Mouse (Mus musculus) left cerebral cortex, postnatal 4 days (tissue): ENCODE results near the gene Gm21870. TPM values are rescaled to one million over a fixed set of nuclear protein-coding genes. Genes with fewer than 3 reads are reported as not detected.
"Not testable (repeated sequence)": the region's sequence is repeated elsewhere in the genome, so short reads cannot be mapped to it uniquely, and the experiment has no call there.

Experiments used
- DNase-seq: peaks from one replicate; pipeline ENCODE4 v3.0.0-alpha.2; 2022
- intact Hi-C: fragments of 180-260 bp; cut with DNase I; formaldehyde crosslinking; loops from one replicate; pipeline ENCODE4 v1.15.1; 2025
- total RNA-seq, 2 experiments: library from RNA; stranded (reverse); gene quantifications; 2 replicates each; pipeline ENCODE4 v1.2.3; 2021

Gene Gm21870
- not detected for total RNA-seq

DNA sequence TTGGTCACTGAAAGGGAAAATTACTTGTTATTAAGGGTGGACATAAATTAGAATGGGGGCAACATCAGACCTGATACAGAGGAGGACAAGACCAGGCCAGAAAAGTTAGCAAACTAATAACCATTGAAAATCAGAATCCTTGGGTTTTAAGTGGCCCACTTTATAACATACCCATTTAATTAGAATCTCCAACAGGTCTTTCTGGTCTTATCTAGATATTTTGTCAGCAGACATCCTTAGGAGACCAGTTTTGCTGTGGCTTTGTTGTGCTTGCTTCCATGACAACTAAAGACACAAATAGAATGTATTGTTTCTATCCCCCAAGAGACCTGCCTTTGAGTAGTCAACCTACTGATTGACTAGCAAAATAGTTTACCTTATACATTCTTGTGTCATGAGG is at the start of gene Gm21870:
Gm21870 (minus strand) TSS at position 101 of the 400 bp plus-strand sequence.
- DNase-seq, intact Hi-C loops: not testable (repeated sequence)

DNA sequence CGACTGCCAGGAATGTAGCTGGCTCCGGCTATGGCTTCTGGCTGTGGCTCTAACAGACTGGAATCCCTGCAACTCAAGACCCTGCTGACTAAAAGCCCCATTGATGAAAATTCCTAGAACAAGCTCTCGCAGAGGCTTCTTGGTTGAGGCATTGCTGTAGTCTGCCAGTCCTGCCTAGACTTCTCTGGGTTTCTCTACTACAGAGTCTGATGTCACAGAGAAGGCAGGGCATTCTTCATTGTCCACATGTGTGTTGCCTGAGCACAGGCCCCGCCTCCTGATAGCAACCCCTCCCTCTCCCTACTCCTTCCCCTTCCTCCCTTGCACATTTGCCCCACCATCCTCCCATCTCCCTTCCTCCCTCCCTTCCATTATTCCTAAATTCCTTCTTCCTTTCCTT is 30.2 kb downstream of the Gm21870 start, which contains the start of gene Btbd35f6:
Btbd35f6 (minus strand) TSS at position 101 of the 400 bp plus-strand sequence.
- intact Hi-C loops, DNase-seq: not testable (repeated sequence)

Other genes with a start within 250 kb of the Gm21870 start
- gene Btbd35f6, start 30.3 kb downstream of the Gm21870 start, total RNA-seq, result not detected
- not detected for gene Btbd35f9, start 174.7 kb upstream of the Gm21870 start, total RNA-seq